Mouse (Mus musculus): ENCODE data around the gene Kcnn1.

The Kcnn1 gene

GRCm38 (mm10) chr8:70808239-70808638, 54.8 kb downstream of the Kcnn1 start, which contains the start of gene Il12rb1:
TSS of gene Il12rb1 (plus strand) at chr8:70808449.
- no peak for DNase-seq

- DNase-seq, result no peak
Measured at GRCm38 (mm10) chr8:70807304-70807703, 55.8 kb downstream of the Kcnn1 start.

- no peak for DNase-seq
Measured at GRCm38 (mm10) chr8:70806541-70806940, 56.5 kb downstream of the Kcnn1 start.

- DNase-seq, result no peak
Measured at GRCm38 (mm10) chr8:70804481-70805206, 58.4 kb downstream of the Kcnn1 start, which contains the start of gene Mast3. TSS of gene Mast3 (minus strand) at chr8:70805054.

- no peak for DNase-seq
Measured at GRCm38 (mm10) chr8:70803761-70804480, 59.1 kb downstream of the Kcnn1 start.

- DNase-seq, result no peak
Measured at GRCm38 (mm10) chr8:70802786-70803510, 60.1 kb downstream of the Kcnn1 start.

- no peak for DNase-seq
Measured at GRCm38 (mm10) chr8:70801830-70802229, 61.2 kb downstream of the Kcnn1 start.

- DNase-seq, result no peak
Measured at GRCm38 (mm10) chr8:70801156-70801555, 61.9 kb downstream of the Kcnn1 start.

GRCm38 (mm10) chr8:70800648-70801047, 62.4 kb downstream of the Kcnn1 start:
- no peak for DNase-seq

- peak; percentile 24 for DNase-seq
Measured at GRCm38 (mm10) chr8:70798281-70798680, 64.8 kb downstream of the Kcnn1 start.

GRCm38 (mm10) chr8:70797081-70798070, 65.7 kb downstream of the Kcnn1 start:
- DNase-seq, result peak; percentile 78

GRCm38 (mm10) chr8:70796403-70797080, 66.5 kb downstream of the Kcnn1 start:
- no peak for DNase-seq

- DNase-seq, result peak; percentile 21
Measured at GRCm38 (mm10) chr8:70795370-70795769, 67.7 kb downstream of the Kcnn1 start.

GRCm38 (mm10) chr8:70794215-70794614, 68.8 kb downstream of the Kcnn1 start:
- DNase-seq, result peak; percentile 20

GRCm38 (mm10) chr8:70792700-70793099, 70.4 kb downstream of the Kcnn1 start:
- DNase-seq, result peak; percentile 73

All from cerebellum, adult 11 months (tissue).